Mouse (Mus musculus) thymus, postnatal 0 days (tissue): ENCODE data around the gene Gm765. TPM values are rescaled to one million over a fixed set of nuclear protein-coding genes. Genes with fewer than 3 reads are reported as not detected.
A peak's percentile ranks its signal among the peaks of the same experiment; 100 is the strongest.

Source experiments
- DNase-seq: peaks from one replicate; pipeline ENCODE4 v3.0.0-alpha.2; 2015; ENCODE audit warnings: low spot score
- polyA plus RNA-seq: library from polyadenylated mRNA; unstranded; fragments of >200 nt; fragmentation: Nextera tagmentation; extraction: Ambion mirVana; gene quantifications from 2 replicates; pipeline ENCODE4 v1.2.1, GENCODE M21; 2015

Gene Gm765
- polyA plus RNA-seq, result not detected in 2 replicates

DNA sequence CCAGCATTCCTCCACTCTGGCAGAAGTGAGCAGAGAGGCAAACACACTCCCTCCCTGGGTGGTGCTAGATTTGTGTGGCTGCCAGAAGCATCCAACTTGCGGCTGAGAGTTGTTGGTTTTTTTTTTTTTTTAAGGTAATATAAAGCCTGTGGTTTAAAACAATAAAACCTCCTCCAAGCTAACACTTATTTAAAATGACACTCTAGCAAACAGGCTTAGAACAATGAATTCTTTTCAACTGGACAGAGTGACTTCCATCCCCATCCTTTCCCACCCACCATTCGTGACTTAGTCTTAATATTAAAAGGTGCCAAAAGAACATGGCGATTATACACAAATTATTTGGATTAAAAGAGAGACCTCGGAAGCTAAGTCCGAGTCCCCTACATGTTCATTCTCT is at the start of gene Gm765:
Gm765 (minus strand) TSS at position 101 of the 400 bp plus-strand sequence.
- DNase-seq, result no peak

DNA sequence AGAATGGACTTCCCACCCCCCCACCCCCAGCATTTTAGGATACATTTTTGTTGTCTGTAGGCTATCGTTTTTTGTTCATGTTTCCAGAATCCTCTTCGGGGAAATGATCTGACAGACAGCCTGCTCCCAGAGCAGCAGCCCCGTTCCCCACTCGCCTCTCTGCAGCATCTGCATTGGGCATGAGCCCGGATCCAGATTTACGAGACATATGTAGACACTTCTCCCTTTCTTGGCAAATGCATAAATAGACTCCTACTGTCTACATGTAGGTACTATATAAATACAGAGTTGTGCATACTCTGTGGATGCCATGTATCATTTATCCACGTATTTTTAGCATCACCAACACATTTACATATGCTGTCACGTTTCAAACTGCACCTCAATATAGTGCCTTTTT is 42.9 kb upstream of the Gm765 start:
- no peak for DNase-seq

DNA sequence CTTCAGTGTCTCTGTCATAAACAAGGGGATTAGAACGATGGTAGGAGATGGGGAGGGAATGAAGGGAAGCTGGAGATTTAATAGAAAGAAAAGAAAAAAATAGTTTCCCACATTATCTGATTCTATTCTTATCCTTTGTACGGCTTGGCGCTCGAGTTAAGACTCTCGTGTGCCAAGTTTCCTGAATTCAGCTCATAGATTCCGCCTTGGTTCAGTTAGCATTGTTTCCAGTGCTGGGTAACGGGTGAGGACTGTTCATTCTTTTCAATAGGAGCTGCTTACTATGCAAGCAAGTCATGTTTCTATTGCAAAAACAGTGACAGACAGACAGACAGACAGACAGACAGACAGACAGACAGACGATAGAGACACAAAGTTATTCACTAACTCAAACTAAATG is 41.9 kb upstream of the Gm765 start:
- DNase-seq, result no peak

DNA sequence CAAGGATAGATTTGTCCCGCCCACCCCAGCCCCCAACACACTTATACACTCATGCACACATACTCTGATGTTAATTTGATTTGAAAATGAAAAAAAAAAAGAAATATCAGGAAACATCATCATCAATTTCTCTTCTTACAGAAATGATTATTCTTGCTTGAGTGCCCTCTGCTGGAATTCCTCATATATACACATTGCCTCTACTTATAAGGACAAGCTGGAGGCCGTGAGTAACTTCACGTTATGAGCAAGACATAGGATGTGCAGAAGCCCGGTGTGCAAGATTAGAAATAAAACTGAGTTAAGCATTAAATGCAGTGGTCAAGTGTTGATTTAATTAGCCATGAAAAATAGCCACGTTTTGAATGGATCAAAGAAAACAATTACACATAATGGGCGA is 40.9 kb upstream of the Gm765 start:
- peak; percentile 23 for DNase-seq

DNA sequence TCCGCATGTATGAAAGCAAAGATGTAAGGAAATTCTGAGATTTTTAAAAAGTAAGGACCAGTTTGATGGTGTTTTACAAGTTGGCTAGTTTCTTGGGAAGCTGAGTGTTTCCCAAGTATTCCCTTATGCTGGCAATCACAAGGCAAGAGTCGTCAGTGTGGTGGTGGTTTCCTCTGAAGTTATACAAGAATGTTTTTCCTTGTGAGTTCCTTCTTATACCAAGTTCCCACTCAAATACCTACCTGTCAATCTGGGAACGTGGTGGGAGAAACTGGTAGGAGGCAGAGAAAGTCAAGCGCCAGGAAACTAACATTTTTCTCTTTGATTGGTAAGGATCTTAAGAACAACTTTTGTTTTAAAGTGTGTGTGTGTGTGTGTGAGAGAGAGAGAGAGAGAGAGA is 23.6 kb upstream of the Gm765 start:
- no peak for DNase-seq

DNA sequence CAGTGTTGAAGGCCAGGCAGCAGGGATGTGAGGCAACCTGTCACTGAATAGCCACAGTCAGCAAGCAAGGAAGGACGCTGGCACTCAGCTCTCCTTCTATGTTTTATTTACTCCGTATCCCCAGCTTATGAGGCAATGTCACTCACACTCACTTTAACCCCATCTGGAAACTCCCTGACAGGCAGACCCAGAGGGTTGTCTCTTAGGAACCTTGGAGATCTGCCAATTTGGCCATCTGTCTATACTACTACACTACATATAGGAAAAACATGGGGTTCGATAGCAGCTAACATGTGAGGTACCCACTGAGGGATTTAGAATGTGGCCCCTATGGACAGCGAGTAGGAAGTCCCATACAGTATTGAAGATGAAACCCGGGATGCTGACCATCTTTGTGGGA is 12.7 kb upstream of the Gm765 start:
- DNase-seq, result no peak

DNA sequence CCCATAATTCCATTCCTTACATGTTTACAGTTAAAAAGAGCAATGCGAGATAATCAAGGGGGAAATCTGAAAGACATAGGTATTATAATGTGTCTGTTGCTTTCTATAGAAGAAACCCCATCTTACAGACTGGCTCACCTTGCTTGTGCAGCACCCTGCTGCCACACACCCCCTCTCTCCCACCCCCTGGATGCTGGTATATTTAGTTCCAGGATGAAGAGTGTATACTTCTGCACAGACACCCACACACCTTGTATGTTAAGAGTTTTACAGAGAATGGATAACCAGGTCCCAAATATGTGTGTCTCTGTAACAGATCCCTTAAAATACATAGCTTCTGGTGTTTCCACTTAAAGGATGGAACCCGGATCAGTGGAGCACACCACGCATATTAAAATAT is 10.7 kb upstream of the Gm765 start:
- DNase-seq, result no peak

DNA sequence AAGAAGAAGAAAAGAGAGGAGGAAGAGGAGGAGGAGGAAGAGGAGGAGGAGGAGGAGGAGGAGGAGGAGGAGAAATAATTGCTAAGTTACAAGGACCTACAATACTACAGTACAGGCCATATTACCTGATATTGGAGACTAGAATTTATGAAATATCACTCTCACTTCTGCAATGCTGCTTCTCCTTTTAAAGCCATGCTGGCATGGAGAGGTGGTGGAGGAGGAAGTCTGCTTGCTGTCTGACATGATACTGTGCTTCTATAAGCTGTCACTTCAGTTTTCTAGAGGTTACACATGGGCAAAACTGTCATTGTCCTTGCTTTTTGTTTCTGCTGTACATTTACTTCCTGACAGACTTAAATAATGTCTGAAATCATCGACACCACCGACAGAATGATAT is 9.8 kb downstream of the Gm765 start:
- DNase-seq, result no peak

DNA sequence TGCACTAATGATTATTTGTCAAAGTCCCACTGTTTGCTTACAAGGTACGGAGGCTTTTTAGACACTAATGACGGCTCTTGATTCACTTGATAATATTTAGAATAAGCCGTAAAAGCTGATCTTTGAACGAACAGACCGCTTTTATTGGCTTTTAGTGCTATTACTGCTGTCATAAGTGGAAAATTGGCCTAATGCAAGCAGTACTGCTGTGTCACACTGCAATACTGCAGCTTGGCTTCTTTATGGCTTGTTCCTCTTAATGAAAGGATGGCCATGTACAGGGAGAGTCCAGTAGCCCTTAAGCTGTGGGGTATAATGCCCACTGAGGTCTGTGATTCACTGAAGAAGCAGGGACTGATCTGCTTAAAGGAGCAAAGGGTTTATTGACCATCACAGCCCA is 30.9 kb downstream of the Gm765 start:
- DNase-seq, result no peak

DNA sequence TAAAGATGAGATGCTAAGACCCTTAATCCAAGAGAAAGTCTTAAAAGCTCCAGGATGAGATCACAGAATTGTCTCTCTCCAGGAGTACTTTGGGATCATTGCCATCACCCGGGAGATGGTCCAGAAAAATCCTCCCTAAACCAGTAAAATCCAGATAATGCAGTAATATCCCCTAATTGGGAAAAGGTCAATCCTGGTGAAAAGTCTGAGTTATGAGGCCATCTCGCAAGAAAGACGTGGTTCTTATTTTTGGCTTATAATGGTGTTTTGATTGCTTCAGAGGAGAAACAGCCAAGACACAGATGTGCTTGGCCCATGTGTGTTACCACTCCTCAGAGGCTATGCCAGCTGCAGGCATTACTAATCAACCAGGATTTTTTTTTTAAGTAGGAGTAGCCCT is 34.9 kb downstream of the Gm765 start:
- DNase-seq, result no peak

DNA sequence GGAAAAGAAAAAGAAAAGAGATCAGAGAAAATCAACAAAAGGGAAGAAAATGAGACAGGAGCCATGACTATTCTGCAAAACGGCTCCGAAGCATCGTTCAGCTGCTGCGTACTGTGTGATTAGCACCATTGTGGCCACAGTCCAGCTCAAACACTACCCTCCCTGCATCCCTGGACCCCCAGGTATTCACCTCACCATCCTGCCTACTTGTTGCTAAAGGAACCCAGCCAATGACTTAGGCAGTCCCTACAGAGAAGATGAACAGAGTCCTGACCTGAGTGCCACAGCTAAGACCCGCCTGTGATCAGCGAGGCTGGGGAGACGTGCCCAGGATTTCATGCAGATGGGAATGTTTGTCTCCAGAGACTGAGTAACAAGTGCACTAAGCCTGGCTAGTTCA is 35.4 kb downstream of the Gm765 start:
- DNase-seq, result no peak

DNA sequence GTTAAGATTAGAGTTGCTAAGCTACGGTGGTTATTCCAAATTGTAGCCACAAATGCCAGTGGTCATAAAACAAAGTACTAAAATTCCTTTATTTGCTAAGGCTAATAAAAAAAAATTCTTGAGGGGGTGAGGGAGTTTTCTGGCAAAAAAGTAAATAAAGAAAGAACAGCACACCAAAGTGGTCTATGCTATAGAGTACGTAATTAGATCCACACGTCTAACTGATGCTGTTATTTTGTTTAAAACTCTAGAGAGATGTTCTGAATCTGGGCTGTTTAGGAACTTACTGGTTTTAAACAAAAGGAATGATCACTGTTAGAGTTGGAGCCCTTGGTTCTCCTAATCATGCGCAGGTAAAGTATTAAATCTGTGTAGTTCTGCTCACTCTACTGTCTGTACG is 50.5 kb downstream of the Gm765 start:
- no peak for DNase-seq

DNA sequence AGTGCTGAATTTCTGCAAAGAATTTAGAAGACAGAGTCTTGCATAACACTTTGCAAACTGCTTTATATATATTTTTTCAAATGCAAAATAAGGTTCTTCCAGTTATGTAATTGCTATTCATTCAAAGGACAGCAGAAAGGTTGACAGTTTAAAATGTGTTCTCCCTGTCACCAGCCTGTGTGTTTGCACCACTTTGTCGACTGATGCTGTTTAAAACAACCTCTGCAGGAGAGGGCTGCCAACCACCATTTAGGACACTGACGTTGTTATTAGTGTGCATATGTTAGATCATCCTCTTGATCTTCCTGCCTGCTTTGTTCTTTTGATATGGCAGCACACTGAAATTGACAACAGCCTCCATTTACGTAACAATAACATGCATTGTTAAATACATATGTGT is 54.2 kb downstream of the Gm765 start:
- no peak for DNase-seq

DNA sequence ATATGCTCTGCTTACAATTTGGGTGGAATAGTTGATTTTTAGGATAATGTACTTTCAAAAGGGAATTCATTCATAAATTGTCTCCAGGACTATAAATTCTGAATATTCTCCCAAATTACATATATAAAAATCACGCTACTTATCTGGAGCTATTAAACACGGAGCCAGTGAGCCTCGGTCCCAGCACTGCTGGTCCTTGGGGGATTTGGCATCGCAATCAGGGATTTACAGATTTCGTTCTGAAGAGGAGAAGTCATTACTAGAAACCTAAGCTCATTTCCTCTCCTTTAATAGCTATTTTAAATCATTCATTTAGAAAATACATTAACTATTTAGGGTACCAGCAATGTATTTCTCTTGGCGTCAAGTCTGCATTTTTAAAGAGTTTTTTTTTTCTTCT is 55.0 kb downstream of the Gm765 start:
- DNase-seq, result no peak

DNA sequence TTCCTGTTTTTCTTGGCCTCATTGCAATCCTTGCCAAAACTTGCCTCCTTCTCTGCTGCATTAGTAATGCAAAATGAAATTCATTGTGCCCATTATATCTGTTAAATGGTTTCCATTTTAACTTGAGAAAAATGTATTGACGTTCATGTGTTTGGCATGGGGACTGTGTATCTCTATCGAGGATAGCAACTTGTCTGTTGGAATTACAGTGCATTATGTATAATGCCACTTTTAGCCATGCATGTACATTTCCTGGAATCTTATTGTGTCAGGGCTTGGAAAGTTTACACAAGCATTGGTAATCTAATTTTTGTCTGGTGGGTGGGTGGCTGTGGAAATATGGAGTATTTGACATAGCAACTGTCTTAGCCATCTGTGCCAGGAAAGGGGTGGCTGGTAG is 57.4 kb downstream of the Gm765 start:
- DNase-seq, result no peak

DNA sequence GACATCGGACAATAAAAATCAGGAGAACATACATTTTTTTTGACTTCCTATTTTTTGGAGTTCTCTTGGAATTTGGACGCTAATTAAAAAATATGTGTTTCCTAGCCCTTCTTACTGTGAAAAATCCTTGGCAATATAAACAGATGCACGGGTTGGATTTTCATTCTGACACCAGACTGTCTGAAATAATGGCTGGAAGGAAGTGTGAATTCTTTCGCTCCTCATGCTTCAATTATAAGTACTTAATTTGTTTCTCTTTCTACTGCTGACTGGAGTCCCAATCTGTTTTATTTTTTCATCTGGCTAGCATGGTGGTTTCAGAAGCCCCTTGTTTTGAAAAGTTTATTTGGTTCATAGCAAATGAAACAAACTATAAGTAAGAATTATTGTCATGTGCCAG is 59.8 kb downstream of the Gm765 start:
- no peak for DNase-seq

DNA sequence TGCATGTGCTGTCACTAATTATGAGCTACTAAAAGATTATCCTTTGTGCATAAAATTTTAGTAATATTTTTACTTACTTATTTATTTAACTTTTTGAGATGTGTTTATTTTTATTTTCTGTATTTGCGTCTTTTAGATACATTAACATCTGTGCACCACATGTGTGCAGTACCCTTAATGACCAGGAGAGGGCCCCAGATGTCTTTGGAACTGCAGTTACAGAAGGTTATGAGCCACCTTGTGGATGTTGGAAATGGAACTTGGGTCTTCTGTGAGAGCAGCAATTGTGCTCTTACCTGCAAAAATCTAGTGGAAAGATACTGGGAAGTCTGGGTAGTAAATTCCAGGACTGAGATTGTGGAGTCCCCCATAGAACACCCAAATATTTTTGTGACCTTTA is 71.0 kb downstream of the Gm765 start:
- peak; percentile 64 for DNase-seq

DNA sequence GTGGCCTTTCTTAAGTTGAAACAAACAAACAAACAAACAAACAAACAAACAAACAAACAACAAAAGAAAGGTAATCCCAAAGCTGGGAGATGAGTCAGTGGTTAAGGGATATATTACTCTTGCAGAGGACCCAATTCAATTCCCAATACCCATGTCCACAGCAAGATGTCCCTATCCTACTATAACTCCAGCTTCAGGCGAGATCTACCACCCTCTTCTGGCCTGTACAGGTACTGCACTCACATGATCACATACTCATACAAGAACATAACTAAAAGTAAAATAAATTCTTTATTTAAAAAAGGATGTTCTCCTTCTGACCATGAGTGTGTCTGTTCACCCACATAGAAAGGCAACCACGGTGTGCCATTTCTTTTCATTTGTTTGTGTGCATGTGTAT is 79.6 kb downstream of the Gm765 start:
- no peak for DNase-seq

DNA sequence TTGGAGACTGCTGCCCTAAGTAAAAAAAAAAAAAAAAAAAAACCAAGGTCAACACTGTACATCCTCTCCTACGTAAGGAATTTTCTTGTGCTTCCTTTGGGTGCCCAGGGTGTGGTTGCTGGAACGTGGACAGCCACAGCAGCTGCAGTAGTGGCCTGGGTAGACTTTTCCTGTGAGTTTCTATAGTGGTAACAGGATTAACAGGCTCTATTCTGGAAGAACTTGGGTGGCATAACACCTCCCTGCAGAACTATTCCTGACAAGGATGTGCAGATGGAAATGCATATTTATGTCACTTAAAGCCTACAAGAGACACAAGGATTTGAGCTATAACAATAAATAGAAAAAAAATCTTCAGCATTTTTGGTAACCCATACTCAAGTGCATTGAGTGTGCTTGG is 83.5 kb downstream of the Gm765 start:
- no peak for DNase-seq

DNA sequence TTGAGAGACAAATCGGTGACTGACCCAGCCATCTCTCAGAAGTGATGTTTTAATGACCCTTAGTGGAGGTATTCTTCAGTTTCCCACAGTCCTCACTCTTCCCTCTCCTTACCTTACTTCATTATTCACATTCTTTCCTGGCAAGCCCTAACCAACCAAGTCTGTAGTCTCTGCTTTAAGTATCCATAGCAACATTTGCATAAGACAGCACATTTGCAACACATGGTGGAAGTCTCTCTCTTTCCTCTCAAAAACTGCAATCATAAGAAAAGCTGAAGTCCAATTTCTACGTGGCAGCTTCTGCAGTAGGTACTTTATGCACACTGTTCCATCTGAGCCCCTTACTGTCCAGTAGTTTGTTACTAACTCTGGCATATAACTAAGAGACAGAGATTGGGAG is 96.1 kb downstream of the Gm765 start:
- DNase-seq, result no peak

DNA sequence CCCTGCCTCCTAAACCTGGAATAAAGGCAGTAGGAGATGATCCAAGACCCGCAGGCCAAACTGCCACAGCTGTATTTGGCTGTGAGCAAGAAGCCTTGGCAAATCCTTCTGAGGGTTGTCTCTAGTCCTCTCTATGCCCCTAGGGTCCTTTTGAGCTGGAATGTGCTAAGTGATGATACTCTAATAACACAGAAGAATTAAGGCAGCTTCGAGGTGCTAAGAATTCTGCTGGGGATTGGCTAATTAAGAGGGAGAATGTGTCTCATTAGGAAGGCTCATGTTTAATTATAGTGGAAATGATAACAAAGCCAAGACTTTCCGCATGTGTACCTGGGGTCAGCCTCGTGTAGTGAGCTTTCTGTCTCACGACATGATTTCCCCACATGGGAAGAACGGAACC is 99.4 kb downstream of the Gm765 start:
- no peak for DNase-seq

DNA sequence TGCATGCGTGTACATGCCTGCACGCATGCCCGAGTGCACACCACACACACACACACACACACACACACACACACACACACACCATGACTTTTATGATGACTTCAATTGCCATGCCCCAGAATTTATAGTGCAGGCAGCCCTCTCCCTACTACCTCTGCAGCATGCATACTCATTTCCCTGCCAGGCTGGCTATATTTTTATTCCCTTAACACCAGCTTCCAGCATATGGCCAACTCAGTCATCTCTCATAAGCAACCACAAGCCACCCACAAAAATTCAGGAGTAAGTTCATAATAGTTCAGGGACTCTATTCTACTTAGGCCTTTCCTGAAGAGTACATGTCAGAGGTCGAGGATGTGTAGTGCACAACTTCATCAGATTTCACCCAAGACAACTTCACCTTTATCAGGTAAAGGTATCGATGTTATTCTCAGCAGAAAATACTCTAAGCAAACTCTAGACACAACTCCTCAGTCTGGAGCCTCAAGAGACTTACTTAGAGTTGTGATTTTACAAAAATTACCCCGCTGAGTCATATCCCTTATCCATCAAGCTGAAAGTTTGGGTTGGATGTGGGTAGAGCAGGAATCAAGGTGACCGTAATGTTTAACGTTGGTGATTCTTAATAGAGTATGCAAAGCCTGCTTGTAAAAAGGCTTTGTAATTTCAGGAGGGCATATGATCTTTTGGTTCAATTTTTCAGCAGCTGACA is 101.8 kb downstream of the Gm765 start:
- no peak for DNase-seq

DNA sequence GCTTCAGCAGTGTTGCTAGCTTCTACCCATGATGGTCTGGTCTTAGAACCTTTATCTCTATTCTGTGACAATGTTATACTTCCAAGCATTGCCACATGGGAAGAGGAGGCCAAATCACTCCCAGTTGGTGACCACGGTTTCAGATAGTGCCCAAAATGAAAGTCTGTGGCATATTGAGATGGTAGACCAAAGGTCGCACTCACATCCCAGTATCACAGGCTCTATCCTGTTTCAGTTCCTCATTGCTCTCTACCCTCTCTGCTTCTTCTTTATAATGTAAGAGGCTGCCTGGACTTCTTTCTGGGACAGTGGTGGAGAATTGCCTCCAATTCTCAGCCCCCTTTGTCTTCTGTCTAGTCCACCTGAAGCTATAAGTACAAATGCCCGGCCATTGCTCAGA is 108.5 kb downstream of the Gm765 start:
- DNase-seq, result no peak

DNA sequence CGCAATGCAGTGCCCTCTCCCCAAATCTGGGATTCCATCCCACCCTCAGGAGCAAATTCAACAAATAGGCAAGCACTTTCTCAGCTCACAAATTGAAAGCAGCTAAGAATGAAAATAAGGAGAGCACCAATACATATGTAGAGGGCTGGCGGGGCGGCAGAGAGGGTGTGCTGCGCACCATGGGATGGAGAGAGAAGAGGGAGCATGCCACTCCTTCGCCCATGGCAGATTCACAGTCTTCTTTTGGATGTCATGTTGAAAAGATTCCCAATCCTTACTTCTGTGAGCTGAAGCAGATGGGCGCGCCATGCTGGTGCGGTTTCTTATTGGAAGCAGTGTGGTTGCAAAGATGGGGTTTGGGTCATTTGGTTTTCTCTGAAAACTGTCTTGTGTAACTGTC is 118.6 kb downstream of the Gm765 start:
- no peak for DNase-seq
